ENCODE assay signal across 8 mouse cellular contexts in genomic region chr10:80445898-80446601, GRCm38 (mm10). TPM values are rescaled to one million over a fixed set of nuclear protein-coding genes. Genes with fewer than 3 reads are reported as not detected.
DNase-seq lines count a peak whose midpoint lies in the region; ATAC-seq lines count a peak whose summit lies in the region.

No protein-coding gene starts in this region.

- peaks cover 12% of the 10 kb centered on the region for H3K27me3 ChIP-seq in intestine, embryonic 15.5 days (replicated peaks)
- peaks cover 46% of the 10 kb centered on the region for H3K27me3 ChIP-seq in midbrain, embryonic 10.5 days (ENCODE audit: low read depth, poor library complexity, severe bottlenecking)

- 6% methylated on average over 26 of the region's 26 CpGs for WGBS in intestine, embryonic 15.5 days
- 8% methylated on average over 26 of the region's 26 CpGs for whole genome bisulfite sequencing in midbrain, embryonic 10.5 days

- no peaks in the 10 kb centered on the region for H3K36me3 ChIP-seq in intestine, embryonic 15.5 days
- no peaks in the 10 kb centered on the region for H3K36me3 ChIP-seq in midbrain, embryonic 10.5 days

- H3K4me1 ChIP-seq in intestine, embryonic 15.5 days (replicated peaks), result peaks cover 16% of the 10 kb centered on the region
- H3K4me1 ChIP-seq in midbrain, embryonic 10.5 days, result peaks cover 35% of the 10 kb centered on the region

- no peaks in the 10 kb centered on the region for H3K9me3 ChIP-seq in intestine, embryonic 15.5 days
- no peaks in the 10 kb centered on the region for H3K9me3 ChIP-seq in midbrain, embryonic 10.5 days (replicated peaks)

- DNase-seq in ZHBTc4 (ENCODE audit: low read depth, low spot score), result peak; percentile 86
- peak; percentile 62 to 85 for DNase-seq in cerebellum, postnatal 4 days (ENCODE audit: low spot score in 2 of 2)
- DNase-seq in gastrocnemius, postnatal 10 days, result peak; percentile 76
- DNase-seq in left cerebral cortex, postnatal 36 days (ENCODE audit: low spot score in 2 of 2), result peak; percentile 66 to 70
- peak; percentile 76 for DNase-seq in midbrain, embryonic 10.5 days (ENCODE audit: low spot score)
- peak; percentile 54 to 67 for DNase-seq in right cerebral cortex, postnatal 36 days (ENCODE audit: low spot score in 2 of 2)
- DNase-seq in urinary bladder, postnatal 36 days (ENCODE audit: low spot score in 2 of 2), result peak; percentile 56 to 79

- H3K9ac ChIP-seq in intestine, embryonic 15.5 days, result no peak overlapping the region

- H3K27ac ChIP-seq in intestine, embryonic 15.5 days, result no peak overlapping the region
- H3K27ac ChIP-seq in midbrain, embryonic 10.5 days (replicated peaks), result no peak overlapping the region

- intact Hi-C loops in left cerebral cortex, postnatal 36 days (cut with DNase I), result loop anchor here (1.0 to 5.0 kb wide), 3 partner anchors 63 to 115 kb away; partner anchors contain the start of gene Rexo1

- no peak overlapping the region for H3K4me3 ChIP-seq in intestine, embryonic 15.5 days (replicated peaks)
- peak overlapping the region; percentile 36 for H3K4me3 ChIP-seq in midbrain, embryonic 10.5 days

- ATAC-seq in intestine, embryonic 15.5 days, result peak; percentile 88

- peak overlapping the region; percentile 34 for H3K4me2 ChIP-seq in intestine, embryonic 15.5 days (replicated peaks)

RNA-seq across cellular contexts. Expression of gene Tcf3, which starts 12.6 kb away (rescaled TPM):
- 10 to 100 TPM; 33.0 to 43.2 TPM for total RNA-seq in gastrocnemius, postnatal 10 days (2021)
- 91.7 and 94.2 TPM in 2 replicates for polyA plus RNA-seq in intestine, embryonic 15.5 days (2015; fragmentation: Nextera tagmentation; extraction: Ambion mirVana)
- total RNA-seq in left cerebral cortex, postnatal 36 days (2021), result 10 to 100 TPM; 26.0 to 28.3 TPM
- polyA plus RNA-seq in midbrain, embryonic 10.5 days (2016; fragmentation: Nextera tagmentation; extraction: Ambion mirVana), result 190 and 191 TPM in 2 replicates

RNA-seq across cellular contexts. Expression of gene Uqcr11, which starts 39.4 kb away (rescaled TPM):
- 100 to 1,000 TPM; 725 to 806 TPM for total RNA-seq in gastrocnemius, postnatal 10 days (2021)
- 890 and 1,161 TPM in 2 replicates for polyA plus RNA-seq in intestine, embryonic 15.5 days (2015; fragmentation: Nextera tagmentation; extraction: Ambion mirVana)
- total RNA-seq in left cerebral cortex, postnatal 36 days (2021), result 100 to 1,000 TPM; 411 to 444 TPM
- polyA plus RNA-seq in midbrain, embryonic 10.5 days (2016; fragmentation: Nextera tagmentation; extraction: Ambion mirVana), result 610 and 635 TPM in 2 replicates

RNA-seq across cellular contexts. Expression of gene Mbd3, which starts 46.7 kb away (rescaled TPM):
- total RNA-seq in gastrocnemius, postnatal 10 days (2021), result 100 to 1,000 TPM; 107 to 120 TPM
- 180 and 201 TPM in 2 replicates for polyA plus RNA-seq in intestine, embryonic 15.5 days (2015; fragmentation: Nextera tagmentation; extraction: Ambion mirVana)
- 100 to 1,000 TPM; 147 to 150 TPM for total RNA-seq in left cerebral cortex, postnatal 36 days (2021)
- 338 and 351 TPM in 2 replicates for polyA plus RNA-seq in midbrain, embryonic 10.5 days (2016; fragmentation: Nextera tagmentation; extraction: Ambion mirVana)

RNA-seq across cellular contexts. Expression of gene Onecut3, which starts 48.6 kb away (rescaled TPM):
- total RNA-seq in gastrocnemius, postnatal 10 days (2021), result not detected
- polyA plus RNA-seq in intestine, embryonic 15.5 days (2015; fragmentation: Nextera tagmentation; extraction: Ambion mirVana), result 0.06 and 0.10 TPM in 2 replicates
- not detected for total RNA-seq in left cerebral cortex, postnatal 36 days (2021)
- polyA plus RNA-seq in midbrain, embryonic 10.5 days (2016; fragmentation: Nextera tagmentation; extraction: Ambion mirVana), result 1.4 and 2.1 TPM in 2 replicates

RNA-seq across cellular contexts. Expression of gene Mex3d, which starts 58.6 kb away (rescaled TPM):
- 10 to 100 TPM in 1 of 2 experiments, 1 to 10 TPM in 1; 8.9 to 12.2 TPM for total RNA-seq in gastrocnemius, postnatal 10 days (2021)
- polyA plus RNA-seq in intestine, embryonic 15.5 days (2015; fragmentation: Nextera tagmentation; extraction: Ambion mirVana), result 5.5 and 6.9 TPM in 2 replicates
- total RNA-seq in left cerebral cortex, postnatal 36 days (2021), result 10 to 100 TPM; 18.1 to 23.4 TPM
- polyA plus RNA-seq in midbrain, embryonic 10.5 days (2016; fragmentation: Nextera tagmentation; extraction: Ambion mirVana), result 6.3 and 6.4 TPM in 2 replicates
